Mouse (Mus musculus) cortical plate, adult 2 months (tissue): ENCODE results near the gene Atraid.

Experiments used
- CTCF ChIP-seq: fragments of 200-500 bp; IDR thresholded peaks from 2 replicates; pipeline ENCODE4 v1.5.1; 2011; ENCODE audit warnings: mild to moderate bottlenecking, control low read depth, low read length; ENCODE audit not compliant: insufficient read depth; ENCODE audit errors: extremely low read depth
- POLR2A ChIP-seq: fragments of 200-500 bp; IDR thresholded peaks from 2 replicates; pipeline ENCODE4 v1.6.1; 2011; ENCODE audit warnings: mild to moderate bottlenecking, low read length, control low read depth; ENCODE audit not compliant: insufficient read depth; ENCODE audit errors: extremely low read depth

GRCm38 (mm10) chr5:31080795-31081164 lies 32.7 kb downstream of the Atraid start:
- no peak for TF ChIP-seq CTCF
- TF ChIP-seq POLR2A = no peak
